Mouse (Mus musculus) T-helper 17 cell (primary cell): ENCODE results near the gene Cplx2.

ENCODE experiments used
- in situ Hi-C, 2 experiments: fragments of 300-600 bp; cut with MboI, MseI; formaldehyde crosslinking; loops; 1 replicate in 1 of 2; 2 replicates in 1 of 2; pipeline ENCODE4 v1.15.1; 2025; ENCODE audit warnings: high pct_unique_total_duplicates in 2 of 2

The Cplx2 gene

GRCm38 (mm10) chr13:54364686-54365085 is 6.5 kb upstream of the Cplx2 start:
- in situ Hi-C loops = loop anchor here (5.0 kb wide), 1 partner anchor 112 kb away; no protein-coding TSS in a partner anchor

GRCm38 (mm10) chr13:54367758-54368157 is 3.4 kb upstream of the Cplx2 start:
- in situ Hi-C loops = loop anchor here (5.0 kb wide), 1 partner anchor 115 kb away; no protein-coding TSS in a partner anchor

GRCm38 (mm10) chr13:54368181-54368580 is 3.0 kb upstream of the Cplx2 start:
- in situ Hi-C loops = loop anchor here (5.0 kb wide), 1 partner anchor 116 kb away; no protein-coding TSS in a partner anchor

- in situ Hi-C loops = no loop called here
Observed at GRCm38 (mm10) chr13:54371387-54372330, 510 bp downstream of the Cplx2 start.

GRCm38 (mm10) chr13:54372665-54373064 is 1.5 kb downstream of the Cplx2 start:
- in situ Hi-C loops = no loop called here

GRCm38 (mm10) chr13:54374106-54374706 is 3.1 kb downstream of the Cplx2 start:
- in situ Hi-C loops = no loop called here

- in situ Hi-C loops = no loop called here
Observed at GRCm38 (mm10) chr13:54375497-54376495, 4.6 kb downstream of the Cplx2 start.

GRCm38 (mm10) chr13:54376736-54377135 is 5.6 kb downstream of the Cplx2 start:
- in situ Hi-C loops = no loop called here

GRCm38 (mm10) chr13:54378051-54378450 is 6.9 kb downstream of the Cplx2 start:
- in situ Hi-C loops = no loop called here

- in situ Hi-C loops = no loop called here
Observed at GRCm38 (mm10) chr13:54380421-54380820, 9.3 kb downstream of the Cplx2 start.

- in situ Hi-C loops = no loop called here
Observed at GRCm38 (mm10) chr13:54381396-54381795, 10.2 kb downstream of the Cplx2 start.

- in situ Hi-C loops = no loop called here
Observed at GRCm38 (mm10) chr13:54383531-54383930, 12.4 kb downstream of the Cplx2 start.

- in situ Hi-C loops = no loop called here
Observed at GRCm38 (mm10) chr13:54384518-54384917, 13.4 kb downstream of the Cplx2 start.

GRCm38 (mm10) chr13:54385008-54386004 is 14.2 kb downstream of the Cplx2 start:
- in situ Hi-C loops = no loop called here

GRCm38 (mm10) chr13:54389971-54390564 is 18.9 kb downstream of the Cplx2 start:
- in situ Hi-C loops = no loop called here

GRCm38 (mm10) chr13:54390565-54391013 is 19.4 kb downstream of the Cplx2 start:
- in situ Hi-C loops = no loop called here

GRCm38 (mm10) chr13:54391313-54391712 is 20.2 kb downstream of the Cplx2 start:
- in situ Hi-C loops = no loop called here

GRCm38 (mm10) chr13:54397069-54397468 is 25.9 kb downstream of the Cplx2 start:
- in situ Hi-C loops = no loop called here

GRCm38 (mm10) chr13:54400565-54401179 is 29.5 kb downstream of the Cplx2 start:
- in situ Hi-C loops = no loop called here
